Mouse (Mus musculus) stomach, postnatal 0 days (tissue): ENCODE data around the gene Trmt10b. TPM values are rescaled to one million over a fixed set of nuclear protein-coding genes. Genes with fewer than 3 reads are reported as not detected.

Source experiments
- ATAC-seq: fragments of 200-750 bp; cut with Nextera tagmentation; 2 replicates; pipeline ENCODE4 v1.8.0; 2017; ENCODE audit not compliant: low FRiP score, low TSS enrichment
- DNase-seq: peaks from one replicate; pipeline ENCODE4 v3.0.0-alpha.2; 2016; ENCODE audit warnings: low spot score
- H3K27ac ChIP-seq: fragments of 300-500 bp; sonication (generic); replicated peaks from 2 replicates; pipeline ENCODE4 v1.5.1; 2014; ENCODE audit warnings: mild to moderate bottlenecking, control low read depth
- H3K27me3 ChIP-seq: fragments of 300-500 bp; sonication (generic); 2 replicates; pipeline ENCODE4 v1.6.1; 2014; ENCODE audit warnings: low read length; ENCODE audit not compliant: control insufficient read depth, insufficient read depth
- H3K36me3 ChIP-seq: fragments of 300-500 bp; sonication (generic); 2 replicates; pipeline ENCODE4 v1.6.1; 2014; ENCODE audit warnings: low read length, mixed read lengths; ENCODE audit not compliant: control insufficient read depth, insufficient read depth
- H3K4me1 ChIP-seq: fragments of 300-500 bp; sonication (generic); replicated peaks from 2 replicates; pipeline ENCODE4 v1.6.1; 2014; ENCODE audit warnings: antibody characterized with exemption; ENCODE audit not compliant: control insufficient read depth, insufficient read depth
- H3K4me2 ChIP-seq: fragments of 300-500 bp; sonication (generic); replicated peaks from 2 replicates; pipeline ENCODE4 v1.6.1; 2014; ENCODE audit warnings: low read depth, mild to moderate bottlenecking, control low read depth, moderate library complexity
- H3K4me3 ChIP-seq: fragments of 300-500 bp; sonication (generic); 2 replicates; pipeline ENCODE4 v1.5.1; 2014; ENCODE audit warnings: low read depth, low read length, control low read depth
- H3K9ac ChIP-seq: fragments of 300-500 bp; sonication (generic); 2 replicates; pipeline ENCODE4 v1.6.1; 2014; ENCODE audit warnings: mild to moderate bottlenecking, low read length, control low read depth, mixed read lengths
- H3K9me3 ChIP-seq: fragments of 300-500 bp; sonication (generic); 2 replicates; pipeline ENCODE4 v1.6.1; 2016; ENCODE audit warnings: low read length; ENCODE audit not compliant: control insufficient read depth
- CTCF ChIP-seq: IDR thresholded peaks from 2 replicates; pipeline ENCODE4 v1.5.1; 2016; ENCODE audit warnings: antibody characterized with exemption, low read depth, mild to moderate bottlenecking, moderate library complexity
- EP300 ChIP-seq: optimal IDR thresholded peaks from 2 replicates; pipeline ENCODE3; 2016; ENCODE audit warnings: antibody characterized with exemption
- WGBS: fragments of 180-500 bp; shearing (Covaris S2); extraction: QIAGEN DNeasy Blood & Tissue Kit; methylation state at CpG from one replicate; pipeline ENCODE4 v1.1.7; 2014; 5-methylcytosine and 5-hydroxymethylcytosine counted together
- polyA plus RNA-seq: library from polyadenylated mRNA; unstranded; fragments of >200 nt; fragmentation: Nextera tagmentation; extraction: Ambion mirVana; gene quantifications from 2 replicates; pipeline ENCODE4 v1.2.1, GENCODE M21; 2015

The Trmt10b gene
- polyA plus RNA-seq, 1 experiment from 2014 or later = 10.9 TPM

DNA sequence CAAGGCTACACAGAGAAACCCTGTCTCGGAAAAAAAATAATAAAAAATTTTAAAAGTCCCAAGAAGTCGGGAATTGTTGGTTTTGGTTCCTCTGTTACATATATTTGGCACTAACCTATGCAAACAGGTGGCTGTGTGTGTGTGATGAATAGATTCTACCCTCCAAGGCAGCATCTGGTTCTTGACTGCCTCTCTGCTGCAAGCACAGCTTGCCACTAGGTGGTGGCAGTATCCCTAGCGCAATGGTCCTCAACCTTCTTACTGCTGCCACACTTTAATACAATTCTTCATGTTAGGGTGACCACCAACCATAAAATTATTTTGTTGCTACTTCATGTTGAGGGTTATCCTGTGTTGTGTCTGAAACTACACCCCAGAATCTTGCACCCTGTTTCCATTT, 10.6 kb upstream of the Trmt10b start:
- no peak for ATAC-seq
- DNase-seq = peak; percentile 23
- Histone ChIP-seq H3K27ac (no peak overlapping the region), H3K36me3 (no peaks in the 10 kb centered on the region), H3K9ac (no peak overlapping the region), H3K4me3 (no peak overlapping the region), H3K27me3 (no peaks in the 10 kb centered on the region), H3K9me3 (no peaks in the 10 kb centered on the region), H3K4me2 (no peak overlapping the region), H3K4me1 (no peaks in the 10 kb centered on the region)
- 53% methylated on average over 3 of the region's 3 CpGs for WGBS
- TF ChIP-seq CTCF = peak; percentile 77
- no peak for TF ChIP-seq EP300

DNA sequence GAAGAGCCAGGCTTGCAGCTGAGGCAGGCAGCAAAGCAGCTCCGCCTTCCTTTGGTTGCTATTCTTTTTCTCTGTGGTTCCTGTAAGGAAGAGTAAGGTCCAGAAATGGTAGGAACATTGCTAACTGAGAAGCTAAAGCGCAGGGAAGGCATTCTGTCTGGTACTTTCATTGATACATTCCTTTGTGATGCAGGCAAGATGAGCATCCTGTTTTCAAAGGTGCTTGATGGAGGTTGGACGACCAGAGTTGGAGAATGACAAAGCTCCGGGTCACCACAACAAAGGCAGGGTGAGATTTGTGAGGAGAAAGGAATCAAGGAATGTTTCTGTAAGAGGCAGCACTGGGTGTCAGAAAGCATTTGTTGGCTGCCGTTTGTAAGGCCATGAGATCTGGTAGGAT, 9.0 kb upstream of the Trmt10b start:
- Histone ChIP-seq H3K27me3 (no peaks in the 10 kb centered on the region), H3K4me1 (no peaks in the 10 kb centered on the region), H3K9me3 (no peaks in the 10 kb centered on the region), H3K4me2 (no peak overlapping the region), H3K4me3 (no peak overlapping the region), H3K27ac (no peak overlapping the region), H3K36me3 (no peaks in the 10 kb centered on the region), H3K9ac (no peak overlapping the region)
- TF ChIP-seq EP300 (no peak), CTCF (no peak)
- ATAC-seq (no peak), DNase-seq (no peak)
- WGBS = 76% methylated on average over 5 of the region's 5 CpGs

- no peak overlapping the region for H3K9ac ChIP-seq
- no peak overlapping the region for H3K4me3 ChIP-seq
- 96% methylated on average over 14 of the region's 14 CpGs for WGBS
- no peaks in the 10 kb centered on the region for H3K9me3 ChIP-seq
- TF ChIP-seq CTCF (no peak), EP300 (no peak)
- no peak overlapping the region for H3K27ac ChIP-seq
- no peak overlapping the region for H3K4me2 ChIP-seq
- H3K36me3 ChIP-seq = peaks cover 21% of the 10 kb centered on the region
- no peaks in the 10 kb centered on the region for H3K27me3 ChIP-seq
- no peaks in the 10 kb centered on the region for H3K4me1 ChIP-seq
- DNase-seq = no peak
- ATAC-seq = no peak
Observed at GRCm38 (mm10) chr4:45305536-45305935, 8.6 kb downstream of the Trmt10b start.

- Histone ChIP-seq H3K4me2 (no peak overlapping the region), H3K27ac (no peak overlapping the region), H3K9me3 (no peaks in the 10 kb centered on the region), H3K4me3 (no peak overlapping the region), H3K36me3 (peaks cover 14% of the 10 kb centered on the region), H3K4me1 (no peaks in the 10 kb centered on the region), H3K9ac (no peak overlapping the region), H3K27me3 (no peaks in the 10 kb centered on the region)
- TF ChIP-seq CTCF = peak; percentile 77
- TF ChIP-seq EP300 = no peak
- 45% methylated on average over 11 of the region's 11 CpGs for WGBS
- peak; percentile 59 for DNase-seq
- ATAC-seq = 0 out of 2 replicates have a peak, but pooled peaks have one; percentile 40
Observed at GRCm38 (mm10) chr4:45308046-45308445, 11.1 kb downstream of the Trmt10b start.

GRCm38 (mm10) chr4:45308606-45309005, 11.7 kb downstream of the Trmt10b start:
- peaks cover 14% of the 10 kb centered on the region for H3K36me3 ChIP-seq
- H3K4me2 ChIP-seq = no peak overlapping the region
- no peaks in the 10 kb centered on the region for H3K27me3 ChIP-seq
- TF ChIP-seq CTCF = no peak
- no peak for TF ChIP-seq EP300
- no peaks in the 10 kb centered on the region for H3K4me1 ChIP-seq
- 89% methylated on average over 6 of the region's 6 CpGs for WGBS
- H3K9me3 ChIP-seq = no peaks in the 10 kb centered on the region
- no peak for ATAC-seq
- DNase-seq = no peak
- H3K4me3 ChIP-seq = no peak overlapping the region
- no peak overlapping the region for H3K27ac ChIP-seq
- no peak overlapping the region for H3K9ac ChIP-seq

DNA sequence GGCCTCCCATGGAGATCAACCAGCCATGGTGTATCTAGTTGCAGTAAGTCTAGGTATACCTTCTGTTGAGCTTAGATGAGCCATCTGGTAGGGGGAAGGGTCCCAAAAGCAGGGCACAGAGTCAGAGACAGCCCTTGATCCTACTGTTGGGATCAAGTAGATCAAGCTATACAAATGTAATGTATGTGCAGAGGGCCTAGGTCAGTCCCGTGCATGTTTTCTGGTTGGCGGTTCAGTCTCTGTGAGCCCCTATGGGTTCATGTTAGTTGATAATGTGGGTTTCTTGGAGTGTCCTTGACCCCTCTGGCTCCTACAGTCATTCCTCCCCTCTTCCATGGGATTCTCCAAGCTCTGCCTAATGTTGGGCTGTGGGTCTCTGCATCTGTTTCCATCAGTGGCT, 14.1 kb downstream of the Trmt10b start:
- H3K9me3 ChIP-seq = no peaks in the 10 kb centered on the region
- no peak for ATAC-seq
- TF ChIP-seq EP300 (no peak), CTCF (no peak)
- WGBS = 97% methylated on average over 2 of the region's 2 CpGs
- H3K4me1 ChIP-seq = no peaks in the 10 kb centered on the region
- no peak for DNase-seq
- H3K27ac ChIP-seq = no peak overlapping the region
- H3K36me3 ChIP-seq = peaks cover 8% of the 10 kb centered on the region; the same call in 1 of the 2 replicates
- H3K4me2 ChIP-seq = no peak overlapping the region
- H3K27me3 ChIP-seq = no peaks in the 10 kb centered on the region
- no peak overlapping the region for H3K4me3 ChIP-seq
- no peak overlapping the region for H3K9ac ChIP-seq
